Mouse (Mus musculus) cerebellum, adult 2 months (tissue): Measurements from ENCODE around the gene Rb1. TPM values are rescaled to one million over a fixed set of nuclear protein-coding genes. Genes with fewer than 3 reads are reported as not detected.

Source experiments
- DNase-seq, 2 experiments: peaks; one replicate each; pipeline ENCODE4 v3.0.0; 2021
- H3K27ac ChIP-seq: fragments of 200-500 bp; 2 replicates; pipeline ENCODE4 v1.5.1; 2012; ENCODE audit warnings: low read length, control low read depth, inconsistent platforms; ENCODE audit not compliant: insufficient read depth
- H3K27me3 ChIP-seq: fragments of 200-500 bp; 2 replicates; pipeline ENCODE4 v1.6.1; 2012; ENCODE audit warnings: inconsistent platforms, mild to moderate bottlenecking, low read length, moderate library complexity; ENCODE audit not compliant: control insufficient read depth, insufficient read depth
- H3K4me1 ChIP-seq: fragments of 200-500 bp; 2 replicates; pipeline ENCODE4 v1.6.1; 2011; ENCODE audit warnings: low read length; ENCODE audit not compliant: control insufficient read depth, insufficient read depth
- H3K4me3 ChIP-seq: fragments of 200-500 bp; replicated peaks from 2 replicates; pipeline ENCODE3; 2011; ENCODE audit warnings: mild to moderate bottlenecking, low read depth, low read length, control low read depth; ENCODE audit not compliant: insufficient read depth
- CTCF ChIP-seq: fragments of 200-500 bp; IDR thresholded peaks from 2 replicates; pipeline ENCODE4 v1.5.1; 2011; ENCODE audit warnings: low read depth, mild to moderate bottlenecking, control low read depth, low read length, moderate library complexity, borderline replicate concordance; ENCODE audit not compliant: insufficient read depth
- POLR2A ChIP-seq: fragments of 200-500 bp; IDR thresholded peaks from 2 replicates; pipeline ENCODE4 v1.6.1; 2011; ENCODE audit warnings: low read length, control low read depth, borderline replicate concordance; ENCODE audit not compliant: insufficient read depth
- WGBS: fragments of 180-500 bp; shearing (Covaris S2); methylation state at CpG from one replicate; pipeline ENCODE4 v1.1.7; 2018; 5-methylcytosine and 5-hydroxymethylcytosine counted together
- polyA plus RNA-seq: library from polyadenylated mRNA; depleted of rRNA; stranded (reverse); fragments of >200 nt; gene quantifications from 2 replicates; pipeline ENCODE4 v1.2.3, GENCODE M21; 2012

The Rb1 gene
- polyA plus RNA-seq, 1 experiment = 21.2 TPM

GRCm38 (mm10) chr14:73369634-73370033, 44.0 kb upstream of the Rb1 start:
- Histone ChIP-seq H3K4me1 (peaks cover 23% of the 10 kb centered on the region; the same call in 1 of the 2 replicates), H3K27me3 (no peaks in the 10 kb centered on the region), H3K4me3 (no peak overlapping the region), H3K27ac (no peak overlapping the region)
- DNase-seq = no peak
- 25% methylated on average over 4 of the region's 4 CpGs for WGBS
- TF ChIP-seq CTCF = no peak

- Histone ChIP-seq H3K27ac (no peak overlapping the region), H3K4me1 (peaks cover 23% of the 10 kb centered on the region; the same call in 1 of the 2 replicates), H3K27me3 (no peaks in the 10 kb centered on the region), H3K4me3 (no peak overlapping the region)
- DNase-seq = no peak
- TF ChIP-seq POLR2A = no peak
- TF ChIP-seq CTCF = no peak
- 43% methylated on average over 13 of the region's 13 CpGs for WGBS
Observed at GRCm38 (mm10) chr14:73368966-73369365, 43.3 kb upstream of the Rb1 start.

GRCm38 (mm10) chr14:73368221-73368620, 42.6 kb upstream of the Rb1 start:
- whole genome bisulfite sequencing = 88% methylated on average over 13 of the region's 13 CpGs
- Histone ChIP-seq H3K4me1 (peaks cover 21% of the 10 kb centered on the region; the same call in 1 of the 2 replicates), H3K4me3 (no peak overlapping the region), H3K27ac (no peak overlapping the region), H3K27me3 (no peaks in the 10 kb centered on the region)
- DNase-seq = no peak
- TF ChIP-seq CTCF (no peak), POLR2A (no peak)

GRCm38 (mm10) chr14:73366278-73366677, 40.7 kb upstream of the Rb1 start:
- no peak for TF ChIP-seq CTCF
- no peak for TF ChIP-seq POLR2A
- H3K4me3 ChIP-seq = no peak overlapping the region
- H3K27ac ChIP-seq = no peak overlapping the region
- H3K4me1 ChIP-seq = peaks cover 14% of the 10 kb centered on the region; the same call in 1 of the 2 replicates
- no peak for DNase-seq
- 84% methylated on average over 11 of the region's 11 CpGs for WGBS
- H3K27me3 ChIP-seq = no peaks in the 10 kb centered on the region

GRCm38 (mm10) chr14:73363782-73364181, 38.2 kb upstream of the Rb1 start:
- H3K4me1 ChIP-seq = no peaks in the 10 kb centered on the region; the same call in 1 of the 2 replicates
- no peaks in the 10 kb centered on the region for H3K27me3 ChIP-seq
- no peak overlapping the region for H3K27ac ChIP-seq
- no peak for DNase-seq
- TF ChIP-seq POLR2A (no peak), CTCF (no peak)
- no peak overlapping the region for H3K4me3 ChIP-seq
- 93% methylated on average over 11 of the region's 11 CpGs for WGBS

GRCm38 (mm10) chr14:73354700-73355099, 29.1 kb upstream of the Rb1 start:
- no peak for TF ChIP-seq POLR2A
- no peak for TF ChIP-seq CTCF
- Histone ChIP-seq H3K27ac (no peak overlapping the region), H3K27me3 (no peaks in the 10 kb centered on the region), H3K4me3 (no peak overlapping the region), H3K4me1 (no peaks in the 10 kb centered on the region)
- 92% methylated on average over 8 of the region's 8 CpGs for WGBS
- no peak for DNase-seq

- WGBS = 99% methylated on average over 5 of the region's 5 CpGs
- no peaks in the 10 kb centered on the region for H3K4me1 ChIP-seq
- H3K4me3 ChIP-seq = no peak overlapping the region
- TF ChIP-seq POLR2A (no peak), CTCF (no peak)
- no peak overlapping the region for H3K27ac ChIP-seq
- H3K27me3 ChIP-seq = no peaks in the 10 kb centered on the region
- no peak for DNase-seq
Observed at GRCm38 (mm10) chr14:73351118-73351517, 25.5 kb upstream of the Rb1 start.

GRCm38 (mm10) chr14:73350029-73350428, 24.4 kb upstream of the Rb1 start:
- H3K27ac ChIP-seq = no peak overlapping the region
- H3K4me3 ChIP-seq = no peak overlapping the region
- H3K4me1 ChIP-seq = no peaks in the 10 kb centered on the region
- 35% methylated on average over 1 of the region's 1 CpGs for WGBS
- TF ChIP-seq POLR2A (no peak), CTCF (no peak)
- DNase-seq = no peak
- no peaks in the 10 kb centered on the region for H3K27me3 ChIP-seq

GRCm38 (mm10) chr14:73349061-73349670, 23.5 kb upstream of the Rb1 start:
- TF ChIP-seq POLR2A (no peak), CTCF (no peak)
- DNase-seq = no peak
- Histone ChIP-seq H3K4me3 (no peak overlapping the region), H3K4me1 (no peaks in the 10 kb centered on the region), H3K27ac (no peak overlapping the region), H3K27me3 (no peaks in the 10 kb centered on the region)
- WGBS = 67% methylated on average over 7 of the region's 7 CpGs
